Mouse (Mus musculus) forebrain, embryonic 14.5 days (tissue): ENCODE results near the gene Btbd35f3. TPM values are rescaled to one million over a fixed set of nuclear protein-coding genes. Genes with fewer than 3 reads are reported as not detected.
"Not testable (repeated sequence)": the region's sequence is repeated elsewhere in the genome, so short reads cannot be mapped to it uniquely, and the experiment has no call there.

Experiments used
- ATAC-seq: fragments of 200-750 bp; cut with Nextera tagmentation; 2 replicates; pipeline ENCODE4 v1.8.0; 2017; ENCODE audit warnings: mild to moderate bottlenecking, moderate library complexity
- DNase-seq: peaks from one replicate; pipeline ENCODE4 v3.0.0-alpha.2; 2015; ENCODE audit warnings: low spot score
- H3K27ac ChIP-seq: fragments of 300-500 bp; sonication (generic); 2 replicates; pipeline ENCODE4 v1.5.1; 2014; ENCODE audit warnings: low read depth, mild to moderate bottlenecking, control low read depth, low read length, moderate library complexity
- H3K27me3 ChIP-seq: fragments of 300-500 bp; sonication (generic); replicated peaks from 2 replicates; pipeline ENCODE4 v1.6.1; 2014; ENCODE audit warnings: low read length, control low read depth, mixed read lengths; ENCODE audit not compliant: control insufficient read depth, insufficient read depth
- H3K36me3 ChIP-seq: fragments of 300-500 bp; sonication (generic); 2 replicates; pipeline ENCODE4 v1.6.1; 2014; ENCODE audit warnings: low read length, control low read depth; ENCODE audit not compliant: control insufficient read depth, insufficient read depth
- H3K4me1 ChIP-seq: fragments of 300-500 bp; sonication (generic); 2 replicates; pipeline ENCODE4 v1.6.1; 2014; ENCODE audit warnings: antibody characterized with exemption, low read length, control low read depth; ENCODE audit not compliant: control insufficient read depth, insufficient read depth
- H3K4me2 ChIP-seq: fragments of 300-500 bp; sonication (generic); 2 replicates; pipeline ENCODE4 v1.6.1; 2014; ENCODE audit warnings: mild to moderate bottlenecking, control low read depth, low read length
- H3K4me3 ChIP-seq: fragments of 300-500 bp; sonication (generic); 2 replicates; pipeline ENCODE4 v1.5.1; 2014; ENCODE audit warnings: low read depth, low read length, control low read depth
- H3K9ac ChIP-seq: fragments of 300-500 bp; sonication (generic); 2 replicates; pipeline ENCODE4 v1.6.1; 2014; ENCODE audit warnings: mild to moderate bottlenecking, low read length, control low read depth, moderate library complexity
- H3K9me3 ChIP-seq: fragments of 300-500 bp; sonication (generic); replicated peaks from 2 replicates; pipeline ENCODE4 v1.6.1; 2016; ENCODE audit warnings: low read length, control low read depth, mixed read lengths; ENCODE audit not compliant: control insufficient read depth
- WGBS: fragments of 180-500 bp; shearing (Covaris S2); extraction: QIAGEN DNeasy Blood & Tissue Kit; methylation state at CpG from one replicate; pipeline ENCODE4 v1.1.7; 2014; 5-methylcytosine and 5-hydroxymethylcytosine counted together
- polyA plus RNA-seq: library from polyadenylated mRNA; unstranded; fragments of >200 nt; fragmentation: Nextera tagmentation; extraction: Ambion mirVana; gene quantifications from 2 replicates; pipeline ENCODE4 v1.2.1, GENCODE M21; 2014

Btbd35f3 gene
- not detected in 2 replicates for polyA plus RNA-seq

DNA sequence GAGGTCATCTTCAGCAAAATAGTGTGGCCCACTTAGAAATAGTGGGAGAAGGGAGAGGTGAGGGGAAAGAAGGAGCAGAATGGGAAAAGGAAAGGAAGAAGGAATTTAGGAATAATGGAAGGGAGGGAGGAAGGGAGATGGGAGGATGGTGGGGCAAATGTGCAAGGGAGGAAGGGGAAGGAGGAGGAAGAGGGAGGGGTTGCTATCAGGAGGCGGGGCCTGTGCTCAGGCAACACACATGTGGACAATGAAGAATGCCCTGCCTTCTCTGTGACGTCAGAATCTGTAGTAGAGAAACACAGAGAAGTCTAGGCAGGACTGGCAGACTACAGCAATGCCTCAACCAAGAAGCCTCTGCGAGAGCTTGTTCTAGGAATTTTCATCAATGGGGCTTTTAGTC is at the start of gene Btbd35f3:
Btbd35f3 (plus strand) TSS at position 301 of the 400 bp plus-strand sequence.
- WGBS: no CpG with 5 or more reads among the region's 3 CpGs
- H3K4me1 ChIP-seq, ATAC-seq: not testable (repeated sequence)

More for the DNA sequence above, at the start of gene Btbd35f3:
- H3K27ac ChIP-seq, DNase-seq, H3K4me2 ChIP-seq, H3K36me3 ChIP-seq, H3K9ac ChIP-seq, H3K27me3 ChIP-seq, H3K9me3 ChIP-seq, H3K4me3 ChIP-seq: not testable (repeated sequence)

Other genes starting within 250 kb of the Btbd35f3 start
- not detected in 2 replicates for gene Btbd35f16, start 80.7 kb upstream of the Btbd35f3 start, polyA plus RNA-seq
- gene Btbd35f28, start 158.9 kb downstream of the Btbd35f3 start, polyA plus RNA-seq: not detected in 2 replicates